Comparison of ENCODE assay signal across 10 mouse cellular contexts in the genomic region with DNA sequence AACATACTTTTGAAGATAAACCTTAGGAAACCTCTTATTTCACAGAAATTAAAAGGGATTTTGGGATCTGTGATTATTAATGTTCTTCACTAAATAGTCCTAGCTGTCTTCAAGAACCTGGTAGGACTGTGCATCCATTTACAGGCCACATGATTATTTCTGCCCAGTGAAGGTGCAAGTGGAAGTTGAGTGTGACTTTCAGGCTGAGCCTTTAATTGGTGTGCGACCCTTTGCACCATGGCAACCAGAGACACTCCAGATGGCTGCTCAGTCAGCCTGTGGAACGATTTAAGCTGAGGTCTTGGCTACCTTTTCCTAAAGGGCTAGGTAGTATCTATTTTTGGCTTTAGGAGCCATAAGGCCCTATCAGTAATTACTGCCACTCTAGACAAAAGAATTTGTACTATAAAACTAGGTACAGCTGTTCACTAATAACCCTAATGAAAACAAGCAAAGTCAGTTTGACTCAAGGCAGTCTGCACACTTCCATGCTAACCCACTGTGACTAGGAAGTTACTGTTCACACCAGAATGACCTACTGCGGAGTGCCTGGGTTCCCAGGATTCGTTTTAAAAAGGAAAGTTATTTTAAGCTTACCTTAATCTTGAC. TPM values are rescaled to one million over a fixed set of nuclear protein-coding genes. Genes with fewer than 3 reads are reported as not detected.
A peak's percentile ranks its signal among the peaks of the same experiment; 100 is the strongest.
DNase-seq lines count a peak whose midpoint lies in the region; ATAC-seq and TF ChIP-seq lines count a peak whose summit lies in the region.
"Had no signal": no experiment of that assay in that cellular context is flagged by ENCODE, and none has a peak within 500 bp of the region (broad histone marks: within the 10 kb centered on the region; RNA-seq: fewer than 3 reads in every experiment).

No protein-coding gene starts in this region.

- TF ChIP-seq EP300 in lung, postnatal 0 days (IDR thresholded peaks at IDR 0.05): no peak

- H3K4me3 ChIP-seq in lung, postnatal 0 days (ENCODE audit: low read depth, low read length): no peak overlapping the region
- peak overlapping the region; percentile 94; the same call in 1 of the 2 replicates for H3K4me3 ChIP-seq in embryonic facial prominence, embryonic 15.5 days (replicated peaks)
- no peak overlapping the region for H3K4me3 ChIP-seq in neural tube, embryonic 13.5 days

- peak; percentile 75 for DNase-seq in heart, adult 11 months
- DNase-seq in heart, adult 18-20 months: no peak
- no peak for DNase-seq in lung, postnatal 0 days (ENCODE audit: low spot score)
- DNase-seq in lung, postnatal 10 days: no peak
- no peak for DNase-seq in adrenal gland, adult 18-20 months (ENCODE audit: low spot score in 2 of 2)
- DNase-seq: adrenal gland, postnatal 10 days; kidney, postnatal 4 days had no signal

- no peak for TF ChIP-seq CTCF in lung, postnatal 0 days (IDR thresholded peaks at IDR 0.05)

- H3K4me1 ChIP-seq in lung, postnatal 0 days (ENCODE audit: insufficient read depth, low read depth, low read length): peaks cover 5% of the 10 kb centered on the region; the same call in 1 of the 2 replicates
- peaks cover 50% of the 10 kb centered on the region for H3K4me1 ChIP-seq in embryonic facial prominence, embryonic 15.5 days
- peaks cover 62% of the 10 kb centered on the region for H3K4me1 ChIP-seq in neural tube, embryonic 13.5 days (replicated peaks)

- peaks cover 27% of the 10 kb centered on the region for H3K36me3 ChIP-seq in lung, postnatal 0 days (ENCODE audit: insufficient read depth, low read length)
- peaks cover 51% of the 10 kb centered on the region for H3K36me3 ChIP-seq in embryonic facial prominence, embryonic 15.5 days
- H3K36me3 ChIP-seq in neural tube, embryonic 13.5 days: peaks cover 62% of the 10 kb centered on the region

- H3K27ac ChIP-seq in lung, postnatal 0 days (ENCODE audit: low read length): no peak overlapping the region
- no peak overlapping the region for H3K27ac ChIP-seq in embryonic facial prominence, embryonic 15.5 days (replicated peaks)
- no peak overlapping the region for H3K27ac ChIP-seq in neural tube, embryonic 13.5 days (replicated peaks)

- H3K9me3 ChIP-seq in lung, postnatal 0 days (ENCODE audit: low read length): no peaks in the 10 kb centered on the region
- H3K9me3 ChIP-seq in embryonic facial prominence, embryonic 15.5 days (replicated peaks): no peaks in the 10 kb centered on the region
- no peaks in the 10 kb centered on the region for H3K9me3 ChIP-seq in neural tube, embryonic 13.5 days

- 46% methylated on average over 4 of the region's 4 CpGs for WGBS in lung, postnatal 0 days
- 43% methylated on average over 4 of the region's 4 CpGs for WGBS in embryonic facial prominence, embryonic 15.5 days
- WGBS in neural tube, embryonic 13.5 days: 49% methylated on average over 4 of the region's 4 CpGs

- ATAC-seq in lung, postnatal 0 days: no peak
- no peak for ATAC-seq in embryonic facial prominence, embryonic 15.5 days (ENCODE audit: insufficient number of reproducible peaks, low FRiP score, low TSS enrichment, low read depth)
- no peak for ATAC-seq in neural tube, embryonic 13.5 days (ENCODE audit: low read depth)
- ATAC-seq in megakaryocyte-erythroid progenitor cell, adult 5-6 weeks (replicated peaks; ENCODE audit: low FRiP score, low TSS enrichment, poor library complexity, severe bottlenecking): no peak

- no peaks in the 10 kb centered on the region for H3K27me3 ChIP-seq in lung, postnatal 0 days (replicated peaks; ENCODE audit: insufficient read depth, low read length)
- H3K27me3 ChIP-seq in embryonic facial prominence, embryonic 15.5 days: no peaks in the 10 kb centered on the region
- H3K27me3 ChIP-seq in neural tube, embryonic 13.5 days: no peaks in the 10 kb centered on the region

- 0 out of 2 replicates have a peak overlapping the region, but pooled peaks have one; percentile 8 for H3K9ac ChIP-seq in lung, postnatal 0 days (replicated peaks; ENCODE audit: low read depth)
- H3K9ac ChIP-seq in embryonic facial prominence, embryonic 15.5 days: no peak overlapping the region
- H3K9ac ChIP-seq in neural tube, embryonic 13.5 days: peak overlapping the region; percentile 94; the same call in 1 of the 2 replicates

- no peak overlapping the region for H3K4me2 ChIP-seq in lung, postnatal 0 days (replicated peaks; ENCODE audit: low read depth, low read length)
- H3K4me2 ChIP-seq in embryonic facial prominence, embryonic 15.5 days (replicated peaks): peak overlapping the region; percentile 73
- peak overlapping the region; percentile 94 for H3K4me2 ChIP-seq in neural tube, embryonic 13.5 days

RNA-seq across cellular contexts. Expression of a gene that starts 2.9 kb away (rescaled TPM):
- total RNA-seq in heart, adult 18-20 months (2021): 100 to 1,000 TPM; 319 to 364 TPM
- 283 and 342 TPM in 2 replicates for polyA plus RNA-seq in lung, postnatal 0 days (2015; fragmentation: Nextera tagmentation; extraction: Ambion mirVana)
- polyA plus RNA-seq in embryonic facial prominence, embryonic 15.5 days (2015; fragmentation: Nextera tagmentation; extraction: Ambion mirVana): 609 and 610 TPM in 2 replicates
- 363 and 418 TPM in 2 replicates for polyA plus RNA-seq in neural tube, embryonic 13.5 days (2015; fragmentation: Nextera tagmentation; extraction: Ambion mirVana)
- 100 to 1,000 TPM; 593 to 704 TPM for total RNA-seq in adrenal gland, adult 18-20 months (2021)
- total RNA-seq in megakaryocyte-erythroid progenitor cell, adult 5-6 weeks (2014; fragmentation: Nextera tagmentation): 208 and 247 TPM in 2 replicates
- 568 and 595 TPM in 2 replicates for total RNA-seq in megakaryocyte-erythroid progenitor cell, adult 5-6 weeks (2017)

RNA-seq across cellular contexts. Expression of a gene that starts 3.2 kb away (rescaled TPM):
- total RNA-seq in heart, adult 18-20 months (2021): 1 to 10 TPM; 1.5 to 1.9 TPM
- 0.67 and 1.0 TPM in 2 replicates for polyA plus RNA-seq in lung, postnatal 0 days (2015; fragmentation: Nextera tagmentation; extraction: Ambion mirVana)
- 1.00 and 1.3 TPM in 2 replicates for polyA plus RNA-seq in embryonic facial prominence, embryonic 15.5 days (2015; fragmentation: Nextera tagmentation; extraction: Ambion mirVana)
- 2.4 and 2.8 TPM in 2 replicates for polyA plus RNA-seq in neural tube, embryonic 13.5 days (2015; fragmentation: Nextera tagmentation; extraction: Ambion mirVana)
- total RNA-seq in adrenal gland, adult 18-20 months (2021): 1 to 10 TPM; 2.3 to 3.1 TPM
- 2.3 and 3.3 TPM in 2 replicates for total RNA-seq in megakaryocyte-erythroid progenitor cell, adult 5-6 weeks (2014; fragmentation: Nextera tagmentation)
- total RNA-seq in megakaryocyte-erythroid progenitor cell, adult 5-6 weeks (2017): 0.42 and 1.8 TPM in 2 replicates
